Mouse (Mus musculus) stomach, embryonic 16.5 days (tissue): ENCODE measurements around the gene Terf2. TPM values are rescaled to one million over a fixed set of nuclear protein-coding genes. Genes with fewer than 3 reads are reported as not detected.

Experiments
- ATAC-seq: fragments of 200-750 bp; cut with Nextera tagmentation; 2 replicates; pipeline ENCODE4 v1.8.0; 2017; ENCODE audit warnings: moderate number of reproducible peaks, moderate TSS enrichment; ENCODE audit not compliant: insufficient read depth, low FRiP score
- H3K27ac ChIP-seq: fragments of 300-500 bp; sonication (generic); 2 replicates; pipeline ENCODE4 v1.5.1; 2014; ENCODE audit warnings: low read length
- H3K27me3 ChIP-seq: fragments of 300-500 bp; sonication (generic); 2 replicates; pipeline ENCODE4 v1.6.1; 2014; ENCODE audit warnings: low read length, control low read depth, mixed read lengths; ENCODE audit not compliant: control insufficient read depth, insufficient read depth
- H3K36me3 ChIP-seq: fragments of 300-500 bp; sonication (generic); 2 replicates; pipeline ENCODE4 v1.6.1; 2014; ENCODE audit warnings: low read length; ENCODE audit not compliant: control insufficient read depth, insufficient read depth
- H3K4me1 ChIP-seq: fragments of 300-500 bp; sonication (generic); 2 replicates; pipeline ENCODE4 v1.6.1; 2014; ENCODE audit warnings: low read length, control low read depth, mixed read lengths; ENCODE audit not compliant: control insufficient read depth, insufficient read depth
- H3K4me2 ChIP-seq: fragments of 300-500 bp; sonication (generic); 2 replicates; pipeline ENCODE4 v1.6.1; 2014; ENCODE audit warnings: low read depth, low read length, mixed read lengths
- H3K4me3 ChIP-seq: fragments of 300-500 bp; sonication (generic); replicated peaks from 2 replicates; pipeline ENCODE4 v1.5.1; 2014; ENCODE audit warnings: mild to moderate bottlenecking, low read length
- H3K9ac ChIP-seq: fragments of 300-500 bp; sonication (generic); 2 replicates; pipeline ENCODE4 v1.6.1; 2014; ENCODE audit warnings: low read length
- H3K9me3 ChIP-seq: fragments of 300-500 bp; sonication (generic); replicated peaks from 2 replicates; pipeline ENCODE4 v1.6.1; 2016; ENCODE audit warnings: low read length, control low read depth; ENCODE audit not compliant: control insufficient read depth
- WGBS: fragments of 180-500 bp; shearing (Covaris S2); extraction: QIAGEN DNeasy Blood & Tissue Kit; methylation state at CpG from one replicate; pipeline ENCODE4 v1.1.7; 2014; 5-methylcytosine and 5-hydroxymethylcytosine counted together
- polyA plus RNA-seq: library from polyadenylated mRNA; unstranded; fragments of >200 nt; fragmentation: Nextera tagmentation; extraction: Ambion mirVana; gene quantifications from 2 replicates; pipeline ENCODE4 v1.2.1, GENCODE M21; 2015

Terf2 gene
- polyA plus RNA-seq, 1 experiment from 2014 or later = 14.0 TPM

DNA sequence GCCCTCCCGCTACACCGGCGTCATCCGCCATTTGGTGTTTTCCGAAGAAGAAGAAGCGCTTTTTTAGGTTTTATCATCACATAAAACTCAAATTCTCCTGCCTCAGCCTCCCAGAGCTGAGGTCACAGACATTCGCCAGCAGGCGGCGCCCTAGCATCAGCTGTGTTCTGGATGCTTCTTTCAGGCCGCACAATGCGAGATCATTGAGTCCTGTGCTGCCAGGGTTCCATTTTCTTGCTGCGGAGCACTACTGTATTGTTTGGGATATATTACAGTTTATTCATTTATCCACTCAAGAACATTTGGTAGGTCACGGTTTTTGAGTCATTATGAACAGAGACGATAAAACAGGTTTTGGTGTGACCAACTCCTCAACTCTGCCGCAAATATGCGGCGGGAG, 11.0 kb downstream of the Terf2 start:
- no peaks in the 10 kb centered on the region for H3K4me1 ChIP-seq
- H3K36me3 ChIP-seq = peaks cover 18% of the 10 kb centered on the region
- no peak for ATAC-seq
- 95% methylated on average over 17 of the region's 17 CpGs for WGBS
- H3K4me2 ChIP-seq = no peak overlapping the region
- no peak overlapping the region for H3K9ac ChIP-seq
- H3K27me3 ChIP-seq = no peaks in the 10 kb centered on the region
- H3K4me3 ChIP-seq = no peak overlapping the region
- no peaks in the 10 kb centered on the region for H3K9me3 ChIP-seq
- no peak overlapping the region for H3K27ac ChIP-seq

GRCm38 (mm10) chr8:107076239-107076888, 20.0 kb downstream of the Terf2 start:
- 80% methylated on average over 7 of the region's 7 CpGs for WGBS
- H3K4me1 ChIP-seq = no peaks in the 10 kb centered on the region
- peak; percentile 51; the same call in 1 of the 2 replicates for ATAC-seq
- no peak overlapping the region for H3K9ac ChIP-seq
- no peak overlapping the region for H3K4me3 ChIP-seq
- no peak overlapping the region for H3K4me2 ChIP-seq
- no peaks in the 10 kb centered on the region for H3K27me3 ChIP-seq
- no peaks in the 10 kb centered on the region for H3K9me3 ChIP-seq
- H3K36me3 ChIP-seq = peaks cover 21% of the 10 kb centered on the region; the same call in 1 of the 2 replicates
- no peak overlapping the region for H3K27ac ChIP-seq

DNA sequence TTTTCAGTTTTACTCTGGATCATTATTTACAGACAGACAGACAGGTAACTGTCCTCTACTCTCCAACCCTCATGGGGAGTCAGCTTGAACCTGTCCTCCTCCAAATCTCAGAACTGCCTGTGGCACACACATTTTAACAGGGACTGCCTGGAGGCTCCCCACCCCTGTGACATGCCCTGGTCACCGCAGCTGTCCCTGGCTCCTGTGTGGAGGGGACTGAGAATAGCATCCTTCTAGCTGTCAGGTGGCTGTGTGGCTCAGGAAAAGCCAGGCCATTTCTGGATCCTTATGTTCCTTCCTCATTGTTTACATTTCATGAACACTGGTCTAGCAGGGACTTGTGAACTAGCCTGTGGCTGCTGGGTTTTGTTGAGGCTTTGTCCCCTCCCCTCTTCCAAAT, 22.2 kb downstream of the Terf2 start:
- H3K27me3 ChIP-seq = no peaks in the 10 kb centered on the region
- no peak overlapping the region for H3K9ac ChIP-seq
- H3K4me1 ChIP-seq = no peaks in the 10 kb centered on the region
- H3K36me3 ChIP-seq = peaks cover 22% of the 10 kb centered on the region; the same call in 1 of the 2 replicates
- H3K4me2 ChIP-seq = no peak overlapping the region
- H3K4me3 ChIP-seq = no peak overlapping the region
- ATAC-seq = no peak
- 85% methylated on average over 1 of the region's 1 CpGs for WGBS
- H3K27ac ChIP-seq = no peak overlapping the region
- no peaks in the 10 kb centered on the region for H3K9me3 ChIP-seq

- Histone ChIP-seq H3K9me3 (no peaks in the 10 kb centered on the region), H3K9ac (no peak overlapping the region), H3K4me1 (no peaks in the 10 kb centered on the region), H3K36me3 (peaks cover 22% of the 10 kb centered on the region; the same call in 1 of the 2 replicates), H3K27ac (no peak overlapping the region), H3K4me3 (no peak overlapping the region), H3K27me3 (no peaks in the 10 kb centered on the region), H3K4me2 (no peak overlapping the region)
- ATAC-seq = no peak
- 80% methylated on average over 4 of the region's 4 CpGs for WGBS
These were observed 22.6 kb downstream of the Terf2 start for GRCm38 (mm10) chr8:107073706-107074105.

DNA sequence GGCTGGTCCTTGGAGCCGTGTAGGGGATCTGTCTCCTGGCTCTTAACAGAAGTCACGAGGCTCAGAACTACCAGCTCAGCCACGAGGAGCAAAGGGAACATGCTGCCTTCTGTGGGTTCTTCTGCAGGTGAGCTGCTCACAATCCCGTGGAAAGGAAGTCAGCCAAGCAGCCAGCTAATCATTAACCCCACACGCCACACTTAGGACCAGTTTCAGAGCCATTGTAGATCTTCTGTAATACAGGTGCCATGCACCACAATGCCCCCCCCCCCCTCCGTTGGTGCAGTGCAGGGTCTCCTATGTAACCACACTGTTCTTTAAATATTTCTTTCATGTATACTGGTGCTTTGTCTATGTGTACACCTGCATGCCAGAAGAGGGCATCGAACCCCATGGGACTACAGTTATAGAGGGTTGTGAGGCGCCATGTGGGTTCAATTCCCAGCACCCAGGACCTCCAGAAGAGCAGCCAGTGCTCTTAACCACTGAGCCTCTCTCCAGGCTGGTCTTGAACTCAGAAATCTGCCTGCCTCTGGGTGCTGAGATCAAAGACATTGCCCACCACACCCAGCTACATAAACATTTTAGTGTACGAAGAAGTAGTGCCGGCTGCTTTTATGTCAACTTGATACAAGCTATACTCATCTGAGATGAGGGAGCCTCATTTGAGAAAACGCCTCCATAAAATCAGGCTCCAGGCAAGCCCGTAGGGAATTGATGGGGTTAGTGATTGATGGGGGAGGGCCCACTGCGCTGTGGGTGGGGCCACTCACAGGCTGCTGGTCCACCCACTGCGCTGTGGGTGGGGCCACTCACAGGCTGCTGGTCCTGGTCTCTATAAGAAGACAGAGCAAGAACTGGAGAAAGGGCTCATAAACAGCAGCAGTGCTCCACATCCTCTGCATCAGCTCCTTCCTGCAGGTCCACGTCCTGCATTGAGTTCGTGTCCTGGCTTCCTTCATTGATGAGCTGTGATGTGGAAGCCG, 30.5 kb downstream of the Terf2 start, which contains the start of gene Tmed6:
Gene Tmed6, minus strand, starts transcription at position 134 of the 986 bp plus-strand sequence.
- no peaks in the 10 kb centered on the region for H3K27me3 ChIP-seq
- ATAC-seq = peak; percentile 74; the same call in 1 of the 2 replicates
- WGBS = 41% methylated on average over 17 of the region's 17 CpGs
- no peak within 1 kb of the TSS for H3K9ac ChIP-seq
- H3K9me3 ChIP-seq = no peaks in the 10 kb centered on the region
- H3K4me3 ChIP-seq = no peak within 1 kb of the TSS
- no peak within 1 kb of the TSS for H3K27ac ChIP-seq
- H3K4me1 ChIP-seq = no peaks in the 10 kb centered on the region
- H3K4me2 ChIP-seq = no peak within 1 kb of the TSS
- 0 out of 2 replicates have a peak, but pooled peaks cover 2% of the 10 kb centered on the region for H3K36me3 ChIP-seq

DNA sequence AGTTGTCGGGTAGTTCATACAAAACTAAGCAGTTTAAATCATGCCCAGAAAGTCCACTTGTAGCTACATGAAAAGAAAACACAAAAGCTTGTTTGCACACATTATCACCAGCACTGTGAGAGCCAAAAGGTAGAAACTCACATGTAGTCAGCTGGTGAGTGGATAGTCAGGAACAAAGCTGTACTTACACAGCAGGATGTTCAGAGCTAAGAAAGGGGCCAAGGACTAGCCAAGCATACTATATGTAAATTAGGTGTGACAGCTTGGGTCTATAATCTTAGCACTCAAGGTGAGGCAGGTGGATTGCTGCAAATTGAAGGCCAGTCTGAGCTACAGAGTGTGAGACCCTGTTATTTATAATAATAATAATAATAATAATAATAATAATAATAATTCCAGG, 33.7 kb downstream of the Terf2 start:
- Histone ChIP-seq H3K4me3 (no peak overlapping the region), H3K27ac (no peak overlapping the region), H3K4me1 (peaks cover 4% of the 10 kb centered on the region), H3K4me2 (no peak overlapping the region), H3K9ac (no peak overlapping the region), H3K9me3 (no peaks in the 10 kb centered on the region), H3K27me3 (no peaks in the 10 kb centered on the region), H3K36me3 (peaks cover 5% of the 10 kb centered on the region; the same call in 1 of the 2 replicates)
- 73% methylated on average over 1 of the region's 1 CpGs for WGBS
- ATAC-seq = peak; percentile 53; the same call in 1 of the 2 replicates

DNA sequence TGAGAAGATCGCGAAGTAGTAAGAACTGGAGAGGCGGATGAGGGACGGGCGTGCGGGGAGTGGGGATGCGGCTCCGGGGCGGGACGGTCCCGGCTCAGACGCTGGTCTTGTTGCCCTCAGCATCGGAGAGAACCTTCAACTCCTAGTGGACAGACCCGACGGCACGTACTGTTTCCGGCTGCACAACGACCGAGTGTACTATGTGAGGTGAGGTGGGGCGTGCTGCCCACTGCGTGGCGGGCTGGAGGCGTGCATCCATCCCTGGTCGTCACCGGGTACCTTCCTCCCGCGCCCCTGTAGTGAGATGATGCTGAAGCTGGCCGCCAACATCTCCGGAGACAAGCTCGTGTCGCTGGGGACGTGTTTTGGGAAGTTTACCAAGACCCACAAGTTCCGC, 39.4 kb downstream of the Terf2 start:
- H3K4me2 ChIP-seq = peak overlapping the region; percentile 86
- H3K9me3 ChIP-seq = no peaks in the 10 kb centered on the region
- under 1% methylated on average over 33 of the region's 33 CpGs for WGBS
- H3K27me3 ChIP-seq = no peaks in the 10 kb centered on the region
- H3K4me3 ChIP-seq = peak overlapping the region; percentile 59
- peaks cover 20% of the 10 kb centered on the region for H3K4me1 ChIP-seq
- ATAC-seq = peak; percentile 73
- peaks cover 16% of the 10 kb centered on the region for H3K36me3 ChIP-seq
- peak overlapping the region; percentile 84 for H3K9ac ChIP-seq
- H3K27ac ChIP-seq = peak overlapping the region; percentile 1; the same call in 1 of the 2 replicates

DNA sequence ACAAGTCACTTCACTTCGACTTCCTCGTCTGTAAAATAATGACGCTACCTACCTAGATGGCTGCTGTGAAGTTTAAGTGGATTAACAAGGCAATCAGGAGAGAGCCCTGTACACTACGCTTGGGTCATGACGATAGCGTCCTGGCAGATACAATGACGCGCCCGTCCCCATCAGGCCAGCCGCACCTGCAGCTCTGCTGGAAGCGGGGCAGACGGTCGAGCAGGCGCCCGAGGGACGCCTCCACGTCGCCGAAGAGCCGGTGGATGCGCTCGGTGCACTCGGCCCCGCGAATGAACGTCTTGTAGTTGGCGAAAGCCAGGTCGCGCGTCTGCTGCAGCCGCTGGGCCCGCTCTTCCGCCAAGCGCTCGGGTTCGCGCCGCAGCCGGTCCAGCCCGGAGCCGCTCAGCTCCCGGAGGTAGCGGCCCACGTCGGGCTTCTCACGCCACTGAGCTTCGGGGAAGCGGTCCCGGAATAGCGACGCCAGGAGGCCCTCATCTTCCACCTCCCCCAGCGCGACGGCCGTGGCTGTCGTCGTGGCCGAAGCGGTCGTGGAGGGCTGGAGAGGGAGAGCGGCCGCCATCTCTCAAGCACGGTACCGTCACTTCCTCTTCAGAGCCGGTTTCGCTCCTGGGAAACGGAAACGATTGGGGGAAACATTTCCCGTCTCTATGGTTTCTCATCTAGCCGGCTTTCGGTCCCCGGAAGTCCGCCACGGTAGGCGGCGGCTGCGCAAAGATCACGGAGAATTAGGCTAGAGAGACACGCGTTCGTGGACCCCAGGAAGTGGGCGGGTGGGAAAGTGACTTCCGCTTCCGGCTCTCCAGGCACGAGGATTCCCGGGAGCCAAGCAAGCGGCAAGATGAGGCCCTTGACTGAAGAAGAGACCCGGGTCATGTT, 40.0 kb downstream of the Terf2 start, which contains the start of the genes Cog8 and Nip7:
Gene Cog8, minus strand, starts transcription at position 614 of the 897 bp plus-strand sequence.
Gene Nip7, plus strand, starts transcription at position 802 of the 897 bp plus-strand sequence.
- WGBS = under 1% methylated on average over 88 of the region's 88 CpGs
- no peaks in the 10 kb centered on the region for H3K9me3 ChIP-seq
- peak within 1 kb of the TSS; percentile 59 for H3K4me3 ChIP-seq
- peak within 1 kb of the TSS; percentile 86 for H3K4me2 ChIP-seq
- peak within 1 kb of the TSS; percentile 61 for H3K27ac ChIP-seq
- peak within 1 kb of the TSS; percentile 87 for H3K9ac ChIP-seq
- H3K36me3 ChIP-seq = peaks cover 18% of the 10 kb centered on the region
- H3K27me3 ChIP-seq = no peaks in the 10 kb centered on the region
- ATAC-seq = peak; percentile 95
- H3K4me1 ChIP-seq = peaks cover 20% of the 10 kb centered on the region
